Mouse (Mus musculus) cerebellum, postnatal 36 days (tissue): ENCODE results near the gene Dst.

ENCODE experiments used
- DNase-seq, 2 experiments: peaks; one replicate each; pipeline ENCODE4 v3.0.0; 2021 to 2022; ENCODE audit warnings: mixed read lengths in 2 of 2

Gene Dst

GRCm38 (mm10) chr1:34030330-34031021 is 122.5 kb downstream of the Dst start:
- DNase-seq: no peak

GRCm38 (mm10) chr1:34033052-34033451 is 125.0 kb downstream of the Dst start:
- no peak for DNase-seq

GRCm38 (mm10) chr1:34033478-34033877 is 125.5 kb downstream of the Dst start:
- no peak for DNase-seq

- peak in 1 of 2 experiments; percentile 58 for DNase-seq
Observed at GRCm38 (mm10) chr1:34033958-34034357, 125.9 kb downstream of the Dst start.

GRCm38 (mm10) chr1:34036111-34036510 is 128.1 kb downstream of the Dst start:
- DNase-seq: no peak

GRCm38 (mm10) chr1:34038571-34038970 is 130.5 kb downstream of the Dst start:
- DNase-seq: no peak

GRCm38 (mm10) chr1:34040049-34040448 is 132.0 kb downstream of the Dst start:
- DNase-seq: no peak

- no peak for DNase-seq
Observed at GRCm38 (mm10) chr1:34040901-34041721, 133.1 kb downstream of the Dst start.

GRCm38 (mm10) chr1:34042299-34042698 is 134.3 kb downstream of the Dst start:
- DNase-seq: no peak

- no peak for DNase-seq
Observed at GRCm38 (mm10) chr1:34043327-34043726, 135.3 kb downstream of the Dst start.

GRCm38 (mm10) chr1:34043836-34044550 is 136.0 kb downstream of the Dst start:
- DNase-seq: no peak

- no peak for DNase-seq
Observed at GRCm38 (mm10) chr1:34044675-34045074, 136.7 kb downstream of the Dst start.

- peak; percentile 31 to 45 for DNase-seq
Observed at GRCm38 (mm10) chr1:34047285-34047684, 139.3 kb downstream of the Dst start.

- no peak for DNase-seq
Observed at GRCm38 (mm10) chr1:34051251-34051650, 143.2 kb downstream of the Dst start.

GRCm38 (mm10) chr1:34052422-34052821 is 144.4 kb downstream of the Dst start:
- DNase-seq: no peak

- DNase-seq: no peak
Observed at GRCm38 (mm10) chr1:34054970-34055369, 146.9 kb downstream of the Dst start.

GRCm38 (mm10) chr1:34056658-34057057 is 148.6 kb downstream of the Dst start:
- no peak for DNase-seq

- DNase-seq: no peak
Observed at GRCm38 (mm10) chr1:34059231-34059630, 151.2 kb downstream of the Dst start.

GRCm38 (mm10) chr1:34060446-34060845 is 152.4 kb downstream of the Dst start:
- no peak for DNase-seq

- peak; percentile 74 to 84 for DNase-seq
Observed at GRCm38 (mm10) chr1:34061078-34061477, 153.1 kb downstream of the Dst start.

GRCm38 (mm10) chr1:34061860-34062259 is 153.8 kb downstream of the Dst start:
- DNase-seq: no peak

GRCm38 (mm10) chr1:34063943-34064342 is 155.9 kb downstream of the Dst start:
- DNase-seq: no peak

GRCm38 (mm10) chr1:34065551-34066048 is 157.6 kb downstream of the Dst start:
- DNase-seq: no peak
